Mouse (Mus musculus) MEL (cell line): ENCODE results near the gene Vwa3b. TPM values are rescaled to one million over a fixed set of nuclear protein-coding genes. Genes with fewer than 3 reads are reported as not detected.

ENCODE experiments used
- DNase-seq: peaks from one replicate; pipeline ENCODE4 v3.0.0; 2011; ENCODE audit warnings: low read depth, low spot score
- H3K27ac ChIP-seq: 2 replicates; pipeline ENCODE4 v1.5.1; 2012; ENCODE audit warnings: low read depth, mild to moderate bottlenecking, control low read depth, low read length, moderate library complexity; ENCODE audit not compliant: control insufficient read depth
- H3K27me3 ChIP-seq, 2 experiments: fragments of 150-350 bp in 1 of 2; sonication (generic) in 1 of 2; 2 replicates each; pipeline ENCODE4 v1.6.1; 2012; ENCODE audit warnings: low read length in 2 of 2, mild to moderate bottlenecking in 2 of 2, improper control_type of control experiment in 1 of 2, moderate library complexity in 1 of 2; ENCODE audit not compliant: insufficient read depth in 2 of 2, control insufficient read depth in 1 of 2
- H3K36me3 ChIP-seq, 2 experiments: 2 replicates each; pipeline ENCODE4 v1.6.1; 2012 to 2014; ENCODE audit warnings: low read length in 2 of 2, improper control_type of control experiment in 1 of 2, inconsistent platforms in 1 of 2, mild to moderate bottlenecking in 1 of 2; ENCODE audit not compliant: insufficient read depth in 2 of 2, control insufficient read depth in 1 of 2
- H3K4me1 ChIP-seq, 2 experiments: fragments of 150-350 bp in 1 of 2; sonication (generic) in 1 of 2; 2 replicates each; pipeline ENCODE4 v1.6.1; 2012; ENCODE audit warnings: low read length in 2 of 2, improper control_type of control experiment in 1 of 2, mild to moderate bottlenecking in 1 of 2; ENCODE audit not compliant: insufficient read depth in 2 of 2, control insufficient read depth in 1 of 2
- H3K4me3 ChIP-seq, 2 experiments: fragments of 150-350 bp in 1 of 2; sonication (generic) in 1 of 2; 2 replicates each; pipeline ENCODE4 v1.5.1; 2012; ENCODE audit warnings: low read depth in 2 of 2, low read length in 2 of 2, mild to moderate bottlenecking in 2 of 2, moderate library complexity in 2 of 2, control low read depth in 1 of 2, improper control_type of control experiment in 1 of 2; ENCODE audit not compliant: control insufficient read depth in 1 of 2, insufficient read depth in 1 of 2
- H3K79me2 ChIP-seq: 2 replicates; pipeline ENCODE4 v1.6.1; 2012; ENCODE audit warnings: mild to moderate bottlenecking, low read length, moderate library complexity; ENCODE audit not compliant: control insufficient read depth, poor library complexity, insufficient read depth
- H3K9ac ChIP-seq: 2 replicates; pipeline ENCODE4 v1.6.1; 2012; ENCODE audit warnings: low read depth, mild to moderate bottlenecking, control low read depth, low read length, moderate library complexity; ENCODE audit not compliant: control insufficient read depth, poor library complexity, severe bottlenecking
- H3K9me3 ChIP-seq: fragments of 150-350 bp; sonication (generic); replicated peaks from 2 replicates; pipeline ENCODE4 v1.6.1; 2012; ENCODE audit warnings: mild to moderate bottlenecking, low read length, improper control_type of control experiment, moderate library complexity; ENCODE audit not compliant: insufficient read depth
- EP300 ChIP-seq, 2 experiments: IDR thresholded peaks; 2 replicates each; pipeline ENCODE4 v1.6.1; 2011; ENCODE audit warnings: improper control_type of control experiment in 2 of 2, low read length in 2 of 2, low read depth in 1 of 2, mild to moderate bottlenecking in 1 of 2
- GABPA ChIP-seq: IDR thresholded peaks from 2 replicates; pipeline ENCODE4 v1.6.1; 2012; ENCODE audit warnings: low read depth, mild to moderate bottlenecking, inconsistent platforms, low read length, improper control_type of control experiment, moderate library complexity
- GATA1 ChIP-seq: IDR thresholded peaks from 2 replicates; pipeline ENCODE4 v1.6.1; 2011; ENCODE audit warnings: low read depth, low read length, improper control_type of control experiment
- NRF1 ChIP-seq: IDR thresholded peaks from 2 replicates; pipeline ENCODE4 v1.6.1; 2014; ENCODE audit warnings: low read depth, mild to moderate bottlenecking, inconsistent platforms, low read length, improper control_type of control experiment, moderate library complexity; ENCODE audit not compliant: poor library complexity, insufficient read depth, severe bottlenecking
- RAD21 ChIP-seq: IDR thresholded peaks from 2 replicates; pipeline ENCODE4 v1.6.1; 2011; ENCODE audit warnings: mild to moderate bottlenecking, low read depth, low read length, improper control_type of control experiment
- RCOR1 ChIP-seq: IDR thresholded peaks from 2 replicates; pipeline ENCODE4 v1.6.1; 2012; ENCODE audit warnings: low read depth, mild to moderate bottlenecking, inconsistent platforms, low read length, improper control_type of control experiment
- TAL1 ChIP-seq: IDR thresholded peaks from 2 replicates; pipeline ENCODE4 v1.6.1; 2012; ENCODE audit warnings: mild to moderate bottlenecking, inconsistent platforms, low read length, moderate library complexity, mixed read lengths
- TBP ChIP-seq: IDR thresholded peaks from 2 replicates; pipeline ENCODE4 v1.8.0; 2011; ENCODE audit warnings: low read depth, low read length, improper control_type of control experiment
- TCF12 ChIP-seq: IDR thresholded peaks from 2 replicates; pipeline ENCODE4 v1.6.1; 2014; ENCODE audit warnings: low read depth, mild to moderate bottlenecking, inconsistent platforms, low read length, improper control_type of control experiment, moderate library complexity
- UBTF ChIP-seq: IDR thresholded peaks from 2 replicates; pipeline ENCODE4 v1.6.1; 2012; ENCODE audit warnings: low read depth, mild to moderate bottlenecking, inconsistent platforms, low read length, improper control_type of control experiment, moderate library complexity, borderline replicate concordance; ENCODE audit not compliant: insufficient read depth
- USF2 ChIP-seq, 2 experiments: IDR thresholded peaks; 2 replicates each; pipeline ENCODE4 v1.6.1; 2011 to 2012; ENCODE audit warnings: improper control_type of control experiment in 2 of 2, low read length in 2 of 2, borderline replicate concordance in 1 of 2, inconsistent platforms in 1 of 2, low read depth in 1 of 2, mild to moderate bottlenecking in 1 of 2; ENCODE audit not compliant: insufficient read depth in 1 of 2
- ZKSCAN1 ChIP-seq: IDR thresholded peaks from 2 replicates; pipeline ENCODE4 v1.6.1; 2012; ENCODE audit warnings: low read depth, mild to moderate bottlenecking, inconsistent platforms, low read length, improper control_type of control experiment, moderate library complexity
- ZNF384 ChIP-seq: IDR thresholded peaks from 2 replicates; pipeline ENCODE4 v1.6.1; 2012; ENCODE audit warnings: low read depth, mild to moderate bottlenecking, inconsistent platforms, low read length, improper control_type of control experiment
- polyA plus RNA-seq, 2 experiments: library from polyadenylated mRNA; stranded (reverse) in 1 of 2; unstranded in 1 of 2; fragments of >175 nt in 1 of 2; fragments of >200 nt in 1 of 2; gene quantifications; 2 replicates each; pipeline versions ENCODE4 v1.2.1 to v1.2.4; 2012; ENCODE audit warnings: low replicate concordance in 2 of 2, low read depth in 1 of 2; ENCODE audit not compliant: insufficient read length in 2 of 2, insufficient read depth in 1 of 2, missing spikeins in 1 of 2
- total RNA-seq: library from RNA; depleted of rRNA; stranded (reverse); fragments of 300-350 nt; gene quantifications from 2 replicates; pipeline ENCODE4 v1.2.3, GENCODE M21; 2012

Vwa3b gene
- total and polyA plus RNA-seq, 3 experiments, result not detected

GRCm38 (mm10) chr1:37001636-37002315, 24.6 kb upstream of the Vwa3b start:
- H3K9ac ChIP-seq, result no peak overlapping the region
- H3K27me3 ChIP-seq, result no peaks in the 10 kb centered on the region
- H3K36me3 ChIP-seq, result peaks cover 0 to 2% of the 10 kb centered on the region in 2 experiments; a peak in 2 of 4 replicates

GRCm38 (mm10) chr1:37002316-37003008, 23.9 kb upstream of the Vwa3b start:
- no peaks in the 10 kb centered on the region for H3K9me3 ChIP-seq
- peaks cover 0 to 2% of the 10 kb centered on the region in 2 experiments; a peak in 2 of 4 replicates for H3K36me3 ChIP-seq
- DNase-seq, result peak; percentile 15
- H3K4me3 ChIP-seq, result no peak overlapping the region
- H3K4me1 ChIP-seq, result peaks cover 4 to 8% of the 10 kb centered on the region in 2 experiments; a peak in 1 of 4 replicates
- H3K9ac ChIP-seq, result no peak overlapping the region
- H3K27me3 ChIP-seq, result peaks cover 0 to under 1% of the 10 kb centered on the region in 2 experiments; a peak in 1 of 4 replicates
- H3K79me2 ChIP-seq, result no peaks in the 10 kb centered on the region
- no peak overlapping the region; the same call in 1 of the 2 replicates for H3K27ac ChIP-seq
- TF ChIP-seq RAD21 (peak; percentile 9), GABPA (no peak), NRF1 (no peak)

More at GRCm38 (mm10) chr1:37001636-37002315, 24.6 kb upstream of the Vwa3b start:
- Histone ChIP-seq H3K27ac (no peak overlapping the region; the same call in 1 of the 2 replicates), H3K4me3 (no peak overlapping the region; a peak in 1 of 4 replicates), H3K9me3 (no peaks in the 10 kb centered on the region), H3K4me1 (peaks cover 4 to 8% of the 10 kb centered on the region in 2 experiments; a peak in 1 of 4 replicates), H3K79me2 (no peaks in the 10 kb centered on the region)
- DNase-seq, result peak; percentile 54
- TF ChIP-seq GATA1, result peak; percentile 57; the same call in 1 of the 2 replicates
- TF ChIP-seq RCOR1, result peak; percentile 79
- TF ChIP-seq UBTF, result no peak
- TF ChIP-seq ZNF384, result no peak
- TF ChIP-seq TCF12, result peak; percentile 63; the same call in 1 of the 2 replicates
- peak; percentile 98 for TF ChIP-seq TBP
- peak; percentile 24 to 26; a peak in 2 of 4 replicates for TF ChIP-seq EP300 (IDR thresholded peaks at IDR 0.05; ENCODE audit: low read depth in 1 of 2, low read length in 2 of 2)
- 0 out of 2 replicates have a peak, but pooled peaks have one; percentile 10 for TF ChIP-seq TAL1

GRCm38 (mm10) chr1:37004533-37004932, 21.9 kb upstream of the Vwa3b start:
- Histone ChIP-seq H3K4me1 (peaks cover 4 to 8% of the 10 kb centered on the region in 2 experiments; a peak in 1 of 4 replicates), H3K4me3 (no peak overlapping the region), H3K9me3 (no peaks in the 10 kb centered on the region), H3K27ac (no peak overlapping the region), H3K79me2 (no peaks in the 10 kb centered on the region), H3K27me3 (peaks cover 0 to 2% of the 10 kb centered on the region in 2 experiments; a peak in 1 of 4 replicates), H3K9ac (no peak overlapping the region), H3K36me3 (peaks cover 0 to 2% of the 10 kb centered on the region in 2 experiments; a peak in 2 of 4 replicates)
- no peak for DNase-seq
- TF ChIP-seq RCOR1, result no peak
- no peak for TF ChIP-seq USF2 (IDR thresholded peaks at IDR 0.05; ENCODE audit: borderline replicate concordance in 1 of 2, insufficient read depth in 1 of 2, low read depth in 1 of 2, low read length in 2 of 2)
- TF ChIP-seq ZKSCAN1, result no peak
